Mouse (Mus musculus): ENCODE measurements around the gene St8sia2.
A peak's percentile ranks its signal among the peaks of the same experiment; 100 is the strongest.
"Not testable (repeated sequence)": the region's sequence is repeated elsewhere in the genome, so short reads cannot be mapped to it uniquely, and the experiment has no call there.

Gene St8sia2

DNA sequence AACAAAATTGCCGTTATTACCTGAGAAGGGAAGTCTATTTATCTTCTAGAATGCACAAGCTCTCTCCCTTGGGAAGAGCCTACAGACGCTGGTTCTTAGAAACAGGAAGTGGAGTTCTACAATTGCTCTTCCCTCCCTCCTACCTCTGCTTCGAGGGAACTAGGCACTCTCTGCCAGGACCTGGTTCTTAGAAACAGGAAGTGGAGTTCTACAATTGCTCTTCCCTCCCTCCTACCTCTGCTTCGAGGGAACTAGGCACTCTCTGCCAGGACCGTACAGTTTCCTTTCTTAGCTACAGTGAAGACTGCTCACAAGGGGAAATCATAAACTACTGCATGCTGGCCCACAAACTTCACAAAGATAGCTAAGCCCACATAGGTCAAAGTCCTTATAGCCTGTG is 41.3 kb downstream of the St8sia2 start:
- not testable (repeated sequence) for DNase-seq (ENCODE audit: low spot score)

DNA sequence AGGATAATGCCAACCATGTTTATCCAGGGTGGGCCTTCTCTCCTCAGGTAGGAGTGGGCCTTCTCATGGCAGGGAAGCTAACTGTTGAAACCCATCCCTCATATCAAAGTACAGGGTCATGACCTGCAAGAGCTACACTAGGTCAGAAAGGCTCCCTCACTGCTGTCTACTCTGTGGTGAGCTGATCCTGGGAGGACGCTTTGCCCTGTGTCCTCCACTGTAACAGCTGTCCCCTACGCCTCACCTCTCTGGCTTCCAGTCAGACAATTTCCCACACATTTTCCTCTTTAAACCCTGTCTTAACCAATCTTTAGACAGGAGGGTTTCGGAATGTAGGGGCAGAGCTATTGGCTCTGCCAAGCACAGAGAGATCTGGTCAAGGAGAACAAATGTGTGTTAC is 48.3 kb downstream of the St8sia2 start:
- no peak for DNase-seq (ENCODE audit: low spot score)

DNA sequence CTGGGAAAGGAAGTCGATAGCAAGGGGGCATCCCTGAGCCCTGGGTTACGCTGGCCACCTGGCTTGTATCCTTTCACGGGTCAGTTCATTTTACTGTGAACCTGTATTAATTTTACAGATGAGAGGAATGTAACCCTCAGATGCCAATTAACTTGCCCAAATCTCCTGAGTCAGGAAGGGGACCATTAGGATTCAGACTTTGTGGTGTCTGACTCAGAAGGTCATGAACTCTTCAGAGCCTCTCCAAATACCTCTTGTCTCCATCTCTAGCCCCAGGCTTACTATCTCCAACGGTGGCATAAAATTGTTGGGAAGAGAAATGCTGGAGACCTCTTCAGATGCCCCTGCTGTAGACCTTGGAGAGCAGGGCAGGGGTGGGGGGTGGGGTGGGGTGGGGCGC is 51.1 kb downstream of the St8sia2 start:
- no peak for DNase-seq (ENCODE audit: low spot score)

DNA sequence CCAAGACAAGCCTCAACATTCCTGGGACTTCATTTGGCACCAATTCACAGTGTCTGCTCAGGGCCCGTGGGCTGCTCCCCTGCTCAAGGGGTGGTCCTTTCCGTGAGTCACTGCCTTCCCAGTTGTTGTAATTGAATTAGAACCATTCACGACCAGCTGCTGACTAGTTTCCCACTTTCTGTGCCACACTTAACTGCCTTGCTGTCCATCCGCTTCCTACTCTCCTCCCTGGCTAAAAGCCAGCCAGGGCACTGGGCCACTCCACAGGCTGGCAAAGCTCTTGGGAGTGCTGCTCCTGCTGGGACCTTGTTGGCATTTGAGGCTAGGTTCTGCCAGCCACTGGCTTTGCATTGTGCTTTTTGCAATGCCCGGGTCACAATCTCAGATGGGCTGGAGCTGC is 59.0 kb downstream of the St8sia2 start:
- DNase-seq (ENCODE audit: low spot score) = peak; percentile 10

DNA sequence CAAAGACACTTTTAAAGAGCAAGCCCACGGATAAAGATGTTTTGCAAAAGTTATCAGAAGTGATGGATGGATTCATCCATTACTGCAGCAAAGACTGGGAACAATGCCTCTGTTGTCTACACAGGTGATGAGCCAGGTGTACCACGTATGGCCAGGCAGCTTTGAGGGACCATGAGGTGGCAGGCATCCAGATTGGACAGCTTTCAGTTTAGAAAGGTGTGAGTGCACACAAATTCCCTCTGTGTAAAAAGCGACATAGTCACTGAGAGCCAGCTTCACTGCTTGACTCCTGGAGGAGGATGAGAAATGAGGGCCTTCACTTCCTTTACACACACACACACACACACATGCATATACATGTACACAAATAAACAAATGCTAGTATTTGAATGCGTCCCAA is 60.4 kb downstream of the St8sia2 start:
- DNase-seq (ENCODE audit: low spot score) = no peak

- peak; percentile 33 for DNase-seq (ENCODE audit: low spot score)
These were observed 71.8 kb downstream of the St8sia2 start for GRCm38 (mm10) chr7:73941640-73942039.

GRCm38 (mm10) chr7:73939236-73939635 is 74.3 kb downstream of the St8sia2 start:
- no peak for DNase-seq (ENCODE audit: low spot score)

DNA sequence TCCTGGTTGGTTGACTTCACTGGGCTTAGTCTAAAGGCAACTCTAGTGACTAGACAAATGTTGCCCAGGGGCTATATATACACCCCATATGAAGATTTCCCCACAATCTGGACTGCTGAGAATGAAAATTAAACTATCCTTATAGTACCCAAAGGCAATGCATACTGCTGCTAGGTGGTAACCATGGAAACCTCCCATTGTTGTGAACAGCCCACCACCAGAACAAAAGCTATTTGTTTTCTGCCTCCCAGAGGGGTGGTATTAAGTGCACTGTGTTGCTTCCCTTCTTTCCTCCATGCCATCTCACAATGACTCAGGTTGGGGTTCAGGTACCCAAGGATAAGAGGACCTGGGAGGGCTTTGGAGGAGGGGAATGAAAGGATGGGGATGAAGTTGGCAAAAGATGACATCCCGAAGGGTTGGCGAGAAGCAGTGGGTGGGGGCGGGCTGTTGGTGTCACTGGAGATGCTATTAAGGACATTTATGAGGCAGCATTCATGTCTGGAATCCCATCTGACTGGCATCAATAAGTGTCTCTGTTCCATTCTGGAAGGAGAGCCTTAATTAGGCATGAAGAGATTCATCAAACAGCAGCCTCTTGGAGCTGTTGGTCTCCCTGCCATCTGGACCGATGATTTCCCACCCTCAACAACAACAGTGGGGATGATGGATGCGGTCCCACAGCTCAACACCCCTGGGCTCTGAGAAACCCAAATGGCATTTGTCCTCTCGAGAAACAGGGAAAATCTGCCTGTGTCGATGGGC is 75.3 kb downstream of the St8sia2 start:
- DNase-seq (ENCODE audit: low spot score) = no peak

GRCm38 (mm10) chr7:73936119-73936518 is 77.4 kb downstream of the St8sia2 start:
- DNase-seq (ENCODE audit: low spot score) = no peak

DNA sequence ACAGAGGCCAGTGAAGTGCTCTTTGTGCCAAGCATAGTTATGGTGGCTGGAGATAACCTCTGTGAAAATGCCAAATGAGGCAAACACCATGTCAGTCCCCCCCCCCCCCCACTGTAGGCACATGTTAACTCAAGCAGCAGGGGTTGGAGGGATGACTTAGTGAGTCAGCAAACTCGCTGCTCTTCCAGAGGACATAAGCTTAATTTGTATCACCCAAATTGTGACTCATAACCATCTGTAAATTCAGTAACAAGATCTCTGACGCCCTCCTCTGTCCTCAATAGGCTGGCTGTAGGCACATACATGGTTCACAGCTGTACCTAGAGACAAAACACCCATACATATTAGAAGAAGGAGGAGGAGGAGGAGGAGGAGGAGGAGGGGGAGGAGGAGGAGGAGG is 77.8 kb downstream of the St8sia2 start:
- no peak for DNase-seq (ENCODE audit: low spot score)

GRCm38 (mm10) chr7:73933036-73933435 is 80.5 kb downstream of the St8sia2 start:
- no peak for DNase-seq (ENCODE audit: low spot score)

DNA sequence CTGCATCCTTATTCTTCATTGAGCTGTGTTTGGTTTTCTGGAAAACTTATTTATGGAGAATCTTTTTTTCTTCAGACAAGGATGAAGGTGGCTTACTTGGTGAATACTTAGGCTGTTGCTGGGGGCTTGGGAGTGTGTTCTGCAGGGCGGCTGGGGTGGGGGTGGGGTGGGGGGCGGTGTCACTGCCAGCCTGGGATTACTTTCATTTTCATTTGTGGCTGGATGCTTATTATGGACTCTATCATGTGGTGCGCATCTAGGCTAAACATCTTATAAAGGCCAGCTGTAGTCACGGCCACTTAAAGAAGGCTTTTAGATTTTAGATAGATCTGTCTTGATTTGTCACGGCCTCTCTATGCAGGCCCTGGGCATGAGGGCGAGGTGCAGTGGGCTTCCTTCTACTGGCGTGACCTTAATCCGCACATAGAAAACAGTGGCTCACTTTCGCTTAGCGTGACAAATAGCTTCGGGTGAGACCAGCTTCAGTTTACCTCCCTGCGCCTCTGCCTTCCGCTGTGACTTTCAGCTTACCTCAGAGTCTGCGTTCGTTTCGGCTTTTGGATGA is 92.5 kb downstream of the St8sia2 start:
- no peak for DNase-seq (ENCODE audit: low spot score)

GRCm38 (mm10) chr7:73917633-73918311 is 95.7 kb downstream of the St8sia2 start:
- no peak for DNase-seq (ENCODE audit: low spot score)

DNA sequence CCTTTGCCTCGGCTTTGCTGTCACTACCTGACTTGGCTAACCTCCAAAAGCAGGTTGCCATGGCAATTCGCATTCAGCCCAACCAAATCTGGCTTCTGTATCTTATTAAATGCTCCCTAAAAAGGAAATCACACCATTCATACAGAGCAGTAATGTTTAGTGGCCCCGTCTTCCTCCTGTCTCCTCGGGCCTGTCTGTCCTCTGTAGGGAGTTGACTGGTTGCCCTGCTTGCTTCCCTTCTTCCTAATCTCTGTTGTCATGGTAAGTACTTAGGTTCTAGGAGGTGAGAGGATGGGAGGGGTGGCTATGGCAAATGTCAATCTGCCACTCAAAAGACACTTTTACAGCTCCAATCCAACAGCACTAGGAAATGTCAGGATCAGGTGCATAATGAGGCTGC is 101.6 kb downstream of the St8sia2 start:
- DNase-seq (ENCODE audit: low spot score) = no peak

DNA sequence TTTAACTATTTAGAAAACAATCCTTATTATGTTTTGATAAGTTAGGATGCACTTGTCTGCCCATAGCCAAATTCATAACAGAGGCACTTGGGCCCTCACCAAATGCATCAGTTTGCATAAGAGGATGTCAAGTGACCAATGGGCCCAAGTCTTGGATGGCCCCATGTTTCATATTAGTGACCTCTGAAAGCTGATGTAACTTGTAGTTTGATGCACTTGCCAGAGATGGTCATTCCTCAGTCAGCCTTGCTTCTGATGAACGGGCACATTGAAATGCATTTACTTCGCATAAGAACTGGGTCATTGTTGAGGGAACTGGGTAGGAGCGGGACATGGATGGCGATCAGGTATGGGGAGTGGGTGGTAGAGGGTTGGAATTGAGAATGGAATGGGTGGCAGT is 102.6 kb downstream of the St8sia2 start:
- DNase-seq (ENCODE audit: low spot score) = no peak

DNA sequence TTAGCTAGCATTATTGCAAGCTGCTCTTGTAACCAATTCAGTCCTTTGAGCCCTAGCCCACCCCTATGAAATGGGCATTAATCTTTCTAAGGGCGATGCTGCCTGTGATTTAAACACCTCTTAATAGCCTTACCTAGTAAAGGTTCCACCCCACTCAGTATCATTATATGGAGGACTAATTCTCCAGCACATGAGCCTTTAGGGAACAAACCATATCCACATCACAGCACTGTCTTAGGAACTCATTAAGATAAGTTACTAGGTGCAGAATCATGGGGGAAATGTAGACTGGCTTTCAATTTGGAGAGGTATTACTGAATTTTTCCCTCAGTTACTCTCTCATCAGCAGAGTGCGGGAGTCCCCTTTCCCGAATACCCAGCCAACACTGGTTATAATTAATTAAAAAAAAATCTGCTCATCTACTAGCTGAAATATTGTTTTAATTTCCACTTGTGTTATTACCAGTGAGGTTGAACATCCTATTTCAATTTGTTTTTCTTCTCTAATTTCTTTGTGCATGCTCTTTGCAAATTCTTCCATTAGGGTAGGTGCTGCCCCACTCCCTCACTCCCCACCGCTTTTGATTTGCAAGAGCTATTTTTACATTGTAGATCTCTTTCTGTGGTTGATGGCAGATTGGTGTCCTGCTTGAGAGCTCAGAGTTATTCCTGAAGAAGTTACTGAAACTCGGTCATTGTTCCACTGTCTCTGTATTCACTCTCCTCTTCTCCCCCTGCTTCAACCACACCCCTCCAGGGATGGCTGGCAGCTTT is 103.9 kb downstream of the St8sia2 start:
- no peak for DNase-seq (ENCODE audit: low spot score)

- no peak for DNase-seq (ENCODE audit: low spot score)
These were observed 119.0 kb downstream of the St8sia2 start for GRCm38 (mm10) chr7:73894506-73894905.

- no peak for DNase-seq (ENCODE audit: low spot score)
These were observed 121.7 kb downstream of the St8sia2 start for GRCm38 (mm10) chr7:73891830-73892229.

DNA sequence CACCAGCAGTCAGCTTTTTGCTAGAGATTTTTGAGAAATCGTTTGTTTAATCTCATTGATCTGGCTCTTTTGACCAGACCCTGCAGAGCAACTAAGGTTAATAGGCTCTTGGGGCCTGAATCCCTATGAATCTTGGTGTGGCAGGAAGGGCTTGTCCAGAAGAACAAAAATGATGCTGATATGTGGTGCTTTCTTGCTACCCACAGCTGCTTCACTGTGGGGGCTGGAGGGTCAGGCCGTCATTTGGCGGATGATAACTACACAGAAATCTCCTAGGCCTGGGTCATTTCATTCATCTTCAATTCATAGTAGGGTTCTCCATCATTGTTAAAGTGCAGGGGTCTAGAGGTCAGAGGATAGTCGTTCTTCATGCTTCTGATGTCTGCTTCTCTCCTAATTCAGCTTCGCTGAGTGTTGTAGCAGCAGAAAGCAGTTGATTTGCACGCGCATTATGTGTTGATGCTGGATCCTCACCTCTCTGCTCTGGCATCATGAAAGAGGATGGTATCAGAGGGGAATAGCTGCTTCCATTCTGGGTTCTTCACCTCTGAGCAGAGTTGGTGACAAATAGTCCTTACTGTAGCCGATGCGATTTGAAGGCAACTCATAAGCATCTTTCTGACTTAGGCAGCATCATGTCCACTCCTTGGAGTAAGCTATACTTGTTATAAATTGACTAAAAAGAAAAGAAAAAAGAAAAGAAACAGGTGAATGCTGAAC is 122.4 kb downstream of the St8sia2 start:
- DNase-seq (ENCODE audit: low spot score) = no peak

DNA sequence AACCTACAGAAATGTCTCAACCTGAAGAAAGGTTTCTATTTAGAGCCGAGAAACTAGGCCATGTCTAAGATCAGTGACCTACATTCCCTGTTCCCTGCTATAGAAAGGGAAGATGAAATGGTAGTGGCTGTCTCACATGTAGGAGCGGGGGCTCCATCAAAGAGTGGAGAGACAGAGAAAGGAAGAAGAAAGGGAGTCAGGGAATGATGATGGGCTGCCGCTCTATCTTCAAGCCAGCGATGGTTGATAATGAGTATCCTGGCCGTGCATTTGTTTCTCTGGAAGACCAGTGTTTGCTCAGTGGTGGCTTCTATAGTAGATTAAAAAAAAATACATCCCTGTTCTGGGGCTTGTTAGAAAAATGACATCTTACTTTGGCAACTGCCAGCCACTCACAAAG is 123.0 kb downstream of the St8sia2 start:
- no peak for DNase-seq (ENCODE audit: low spot score)
